Mouse (Mus musculus) lung, postnatal 0 days (tissue): ENCODE measurements around the gene Atraid.

Source experiments
- CTCF ChIP-seq: IDR thresholded peaks from 2 replicates; pipeline ENCODE4 v1.5.1; 2016; ENCODE audit warnings: antibody characterized with exemption, mild to moderate bottlenecking
- EP300 ChIP-seq: IDR thresholded peaks from 2 replicates; pipeline ENCODE4 v1.6.1; 2016; ENCODE audit warnings: antibody characterized with exemption, mild to moderate bottlenecking, control low read depth

DNA sequence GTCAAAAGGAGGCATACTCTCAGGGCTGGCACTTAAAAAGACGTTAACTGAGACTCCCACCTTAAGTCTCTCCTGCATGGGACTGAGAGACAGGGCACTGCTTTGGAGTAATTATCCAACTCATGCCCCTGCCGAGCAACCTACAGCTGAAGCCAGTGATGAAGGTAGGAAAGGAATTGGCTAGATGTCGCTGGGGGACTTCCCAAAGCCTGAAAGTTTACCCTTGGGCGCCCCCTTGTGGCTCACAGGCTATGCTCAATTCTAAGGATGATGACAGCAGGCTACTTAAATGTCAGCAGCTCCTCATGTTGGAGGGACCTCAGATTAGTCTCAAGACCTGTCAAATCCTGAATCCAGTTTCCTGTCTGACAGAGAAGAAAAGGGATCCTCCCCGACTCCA lies 43.9 kb upstream of the Atraid start:
- TF ChIP-seq CTCF = peak; percentile 92
- no peak for TF ChIP-seq EP300
